Mouse (Mus musculus) intestine, embryonic 15.5 days (tissue): ENCODE measurements around the gene Nup62. TPM values are rescaled to one million over a fixed set of nuclear protein-coding genes. Genes with fewer than 3 reads are reported as not detected.

ENCODE experiments used
- ATAC-seq: fragments of 200-750 bp; cut with Nextera tagmentation; 2 replicates; pipeline ENCODE4 v1.8.0; 2017; ENCODE audit warnings: moderate TSS enrichment, moderate library complexity
- H3K27ac ChIP-seq: fragments of 300-500 bp; sonication (generic); 2 replicates; pipeline ENCODE4 v1.5.1; 2015; ENCODE audit warnings: mild to moderate bottlenecking, inconsistent platforms
- H3K27me3 ChIP-seq: fragments of 300-500 bp; sonication (generic); replicated peaks from 2 replicates; pipeline ENCODE4 v1.6.1; 2015; ENCODE audit warnings: inconsistent platforms
- H3K36me3 ChIP-seq: fragments of 300-500 bp; sonication (generic); 2 replicates; pipeline ENCODE4 v1.6.1; 2015; ENCODE audit warnings: inconsistent platforms
- H3K4me1 ChIP-seq: fragments of 300-500 bp; sonication (generic); replicated peaks from 2 replicates; pipeline ENCODE4 v1.6.1; 2015; ENCODE audit warnings: inconsistent platforms
- H3K4me2 ChIP-seq: fragments of 300-500 bp; sonication (generic); replicated peaks from 2 replicates; pipeline ENCODE4 v1.6.1; 2015; ENCODE audit warnings: mild to moderate bottlenecking, inconsistent platforms
- H3K4me3 ChIP-seq: fragments of 300-500 bp; sonication (generic); replicated peaks from 2 replicates; pipeline ENCODE4 v1.5.1; 2015; ENCODE audit warnings: inconsistent platforms
- H3K9ac ChIP-seq: fragments of 300-500 bp; sonication (generic); 2 replicates; pipeline ENCODE4 v1.6.1; 2015; ENCODE audit warnings: inconsistent platforms
- H3K9me3 ChIP-seq: fragments of 300-500 bp; sonication (generic); 2 replicates; pipeline ENCODE4 v1.6.1; 2016; ENCODE audit warnings: inconsistent platforms
- WGBS: fragments of 180-500 bp; shearing (Covaris S2); methylation state at CpG from one replicate; pipeline ENCODE4 v1.1.7; 2015; 5-methylcytosine and 5-hydroxymethylcytosine counted together
- polyA plus RNA-seq: library from polyadenylated mRNA; unstranded; fragments of >200 nt; fragmentation: Nextera tagmentation; extraction: Ambion mirVana; gene quantifications from 2 replicates; pipeline ENCODE4 v1.2.1, GENCODE M21; 2015

Nup62 gene
- polyA plus RNA-seq, 1 experiment from 2014 or later, result 89.2 TPM

DNA sequence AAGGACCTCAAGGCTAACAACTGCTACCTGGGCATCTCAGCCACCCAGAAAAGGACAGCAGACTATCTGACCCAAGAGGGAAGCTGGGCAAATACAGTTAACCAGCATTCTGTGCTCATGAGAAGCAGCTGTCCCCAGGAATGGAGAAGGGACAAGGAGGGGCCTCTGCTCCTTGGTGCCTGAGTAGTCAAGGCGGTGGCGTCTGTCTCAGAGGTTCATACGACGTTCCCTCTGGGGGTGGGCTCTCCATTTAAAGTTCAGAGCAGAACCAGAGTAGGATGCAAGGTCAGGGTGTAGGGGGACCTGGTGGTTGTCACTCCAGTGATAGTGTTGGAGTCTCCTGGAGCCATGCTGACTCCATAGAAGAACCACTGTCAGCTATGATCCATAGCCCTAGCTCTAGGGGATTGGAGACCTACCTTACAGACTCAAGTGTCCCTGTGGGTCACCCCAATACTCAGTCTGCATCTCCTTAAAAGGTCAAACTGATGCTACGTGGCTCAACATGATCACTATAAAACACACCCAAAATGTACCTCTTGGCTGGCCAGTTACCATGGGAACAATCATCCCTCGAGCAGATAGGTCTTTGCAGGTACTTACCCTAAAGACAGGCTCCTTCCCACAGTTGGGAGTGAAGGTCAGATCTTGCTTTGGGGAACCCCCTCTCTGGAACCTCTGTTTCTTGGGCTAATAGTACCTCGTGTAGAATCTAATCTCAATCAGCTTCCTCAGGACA is 4.9 kb upstream of the Nup62 start:
- H3K9me3 ChIP-seq, result no peaks in the 10 kb centered on the region
- no peaks in the 10 kb centered on the region for H3K27me3 ChIP-seq
- no peak overlapping the region for H3K9ac ChIP-seq
- H3K4me3 ChIP-seq, result no peak overlapping the region
- WGBS, result 82% methylated on average over 7 of the region's 7 CpGs
- H3K27ac ChIP-seq, result no peak overlapping the region
- ATAC-seq, result no peak
- H3K4me2 ChIP-seq, result no peak overlapping the region
- peaks cover 6% of the 10 kb centered on the region for H3K4me1 ChIP-seq
- H3K36me3 ChIP-seq, result 0 out of 2 replicates have a peak, but pooled peaks cover 7% of the 10 kb centered on the region

GRCm38 (mm10) chr7:44812651-44813325 is 3.1 kb upstream of the Nup62 start:
- Histone ChIP-seq H3K9ac (no peak overlapping the region), H3K27me3 (no peaks in the 10 kb centered on the region), H3K36me3 (0 out of 2 replicates have a peak, but pooled peaks cover 7% of the 10 kb centered on the region), H3K27ac (no peak overlapping the region), H3K4me2 (no peak overlapping the region), H3K4me1 (peaks cover 12% of the 10 kb centered on the region), H3K9me3 (no peaks in the 10 kb centered on the region), H3K4me3 (no peak overlapping the region)
- no peak for ATAC-seq
- 90% methylated on average over 20 of the region's 20 CpGs for whole genome bisulfite sequencing

DNA sequence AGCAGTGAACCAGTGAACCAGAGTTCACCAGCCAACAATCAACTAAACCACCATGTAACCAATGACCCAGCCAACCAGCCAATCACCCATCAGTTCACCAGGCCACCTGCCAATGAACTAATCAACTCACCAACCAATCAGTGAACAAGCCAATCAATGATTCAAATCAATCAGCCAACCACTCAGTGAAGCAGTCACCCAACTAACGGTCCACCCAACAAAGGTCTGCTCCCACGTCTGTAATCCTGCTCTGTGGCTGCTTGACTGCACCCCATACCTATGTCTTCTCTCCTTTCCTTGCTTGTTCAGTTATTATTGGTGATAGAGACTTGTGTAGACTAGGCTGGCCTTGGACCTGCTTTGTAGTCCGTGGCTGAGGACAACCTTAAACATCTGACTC is 1.9 kb upstream of the Nup62 start:
- no peak for ATAC-seq
- Histone ChIP-seq H3K9ac (no peak overlapping the region), H3K9me3 (no peaks in the 10 kb centered on the region), H3K4me1 (peaks cover 22% of the 10 kb centered on the region), H3K36me3 (0 out of 2 replicates have a peak, but pooled peaks cover 7% of the 10 kb centered on the region), H3K4me3 (no peak overlapping the region), H3K4me2 (no peak overlapping the region), H3K27ac (no peak overlapping the region), H3K27me3 (no peaks in the 10 kb centered on the region)
- 94% methylated on average over 3 of the region's 3 CpGs for WGBS

GRCm38 (mm10) chr7:44814423-44814822 is 1.5 kb upstream of the Nup62 start:
- H3K4me2 ChIP-seq, result peak overlapping the region; percentile 64; the same call in 1 of the 2 replicates
- 73% methylated on average over 4 of the region's 4 CpGs for WGBS
- H3K4me1 ChIP-seq, result peaks cover 26% of the 10 kb centered on the region
- no peak for ATAC-seq
- H3K36me3 ChIP-seq, result 0 out of 2 replicates have a peak, but pooled peaks cover 7% of the 10 kb centered on the region
- no peaks in the 10 kb centered on the region for H3K9me3 ChIP-seq
- H3K4me3 ChIP-seq, result peak overlapping the region; percentile 71; the same call in 1 of the 2 replicates
- no peak overlapping the region for H3K9ac ChIP-seq
- no peaks in the 10 kb centered on the region for H3K27me3 ChIP-seq
- no peak overlapping the region for H3K27ac ChIP-seq

GRCm38 (mm10) chr7:44814952-44815553 is 835 bp upstream of the Nup62 start:
- H3K27ac ChIP-seq, result peak overlapping the region; percentile 96

GRCm38 (mm10) chr7:44816470-44817021 is 658 bp downstream of the Nup62 start, which contains the start of gene Atf5:
Gene Atf5 (minus strand): TSS chr7:44816658.
- Histone ChIP-seq H3K27me3 (no peaks in the 10 kb centered on the region), H3K9me3 (no peaks in the 10 kb centered on the region), H3K4me3 (peak within 1 kb of the TSS; percentile 71), H3K9ac (peak within 1 kb of the TSS; percentile 86), H3K4me2 (peak within 1 kb of the TSS; percentile 64), H3K27ac (peak within 1 kb of the TSS; percentile 96), H3K4me1 (peaks cover 37% of the 10 kb centered on the region), H3K36me3 (0 out of 2 replicates have a peak, but pooled peaks cover 1% of the 10 kb centered on the region)
- ATAC-seq, result peak; percentile 60
- under 1% methylated on average over 57 of the region's 57 CpGs for WGBS

More at GRCm38 (mm10) chr7:44814952-44815553, 835 bp upstream of the Nup62 start:
- Histone ChIP-seq H3K9ac (peak overlapping the region; percentile 9), H3K4me2 (peak overlapping the region; percentile 64), H3K27me3 (no peaks in the 10 kb centered on the region), H3K36me3 (0 out of 2 replicates have a peak, but pooled peaks cover 7% of the 10 kb centered on the region), H3K9me3 (no peaks in the 10 kb centered on the region), H3K4me3 (peak overlapping the region; percentile 71), H3K4me1 (peaks cover 30% of the 10 kb centered on the region)
- no peak for ATAC-seq
- WGBS, result 28% methylated on average over 14 of the region's 14 CpGs

DNA sequence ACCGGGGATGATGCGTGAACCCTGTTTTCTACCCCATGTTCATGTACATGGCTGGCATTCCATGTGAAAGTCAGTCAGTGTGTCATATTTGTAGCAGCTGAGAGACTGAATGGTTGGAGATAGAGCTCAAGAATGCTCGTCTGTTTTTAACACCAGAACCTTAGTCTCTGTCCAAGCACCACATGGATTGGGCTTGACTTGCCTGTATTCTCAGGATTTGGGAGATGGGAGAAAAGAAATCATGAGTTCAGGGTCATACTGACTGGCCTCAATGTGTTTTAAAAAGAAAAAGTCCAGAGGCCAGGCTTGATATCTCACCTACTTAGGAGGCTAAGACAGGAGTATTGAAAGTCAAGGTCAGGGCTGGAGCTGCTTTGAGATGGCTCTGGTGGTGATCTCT is 1.6 kb downstream of the Nup62 start:
- Histone ChIP-seq H3K27ac (peak overlapping the region; percentile 96), H3K36me3 (no peaks in the 10 kb centered on the region), H3K9ac (peak overlapping the region; percentile 86), H3K4me2 (peak overlapping the region; percentile 64), H3K4me3 (peak overlapping the region; percentile 71), H3K9me3 (no peaks in the 10 kb centered on the region), H3K27me3 (no peaks in the 10 kb centered on the region), H3K4me1 (peaks cover 40% of the 10 kb centered on the region)
- 17% methylated on average over 3 of the region's 3 CpGs for WGBS
- ATAC-seq, result no peak

DNA sequence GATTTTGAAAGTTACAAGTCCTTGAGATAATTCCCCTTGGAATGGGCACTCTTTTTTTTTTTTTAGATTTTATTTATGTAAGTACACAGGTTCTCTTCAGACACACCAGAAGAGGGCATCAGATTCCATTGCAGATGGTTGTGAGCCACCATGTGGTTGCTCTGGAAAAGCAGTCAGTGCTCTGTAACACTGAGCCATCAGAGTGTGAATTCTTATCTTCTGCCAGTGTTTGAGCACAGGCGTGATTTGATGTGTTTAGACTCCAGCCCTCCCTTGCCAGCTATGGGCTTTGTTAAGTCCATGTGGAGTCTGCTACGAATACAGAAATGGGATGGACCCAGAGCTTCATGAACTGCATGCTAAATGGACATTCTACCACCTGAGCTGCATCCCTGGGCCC is 2.3 kb downstream of the Nup62 start:
- ATAC-seq, result no peak
- WGBS, result 16% methylated on average over 2 of the region's 2 CpGs
- H3K27ac ChIP-seq, result peak overlapping the region; percentile 96

GRCm38 (mm10) chr7:44818751-44819235 is 2.9 kb downstream of the Nup62 start:
- Histone ChIP-seq H3K4me2 (peak overlapping the region; percentile 64), H3K36me3 (no peaks in the 10 kb centered on the region), H3K4me3 (peak overlapping the region; percentile 71), H3K4me1 (peaks cover 44% of the 10 kb centered on the region), H3K27ac (0 out of 2 replicates have a peak overlapping the region, but pooled peaks have one; percentile 96), H3K9ac (peak overlapping the region; percentile 42), H3K9me3 (no peaks in the 10 kb centered on the region), H3K27me3 (no peaks in the 10 kb centered on the region)
- ATAC-seq, result no peak
- 34% methylated on average over 6 of the region's 6 CpGs for WGBS

More for the DNA sequence above, 2.3 kb downstream of the Nup62 start:
- Histone ChIP-seq H3K36me3 (no peaks in the 10 kb centered on the region), H3K9ac (peak overlapping the region; percentile 42; the same call in 1 of the 2 replicates), H3K9me3 (no peaks in the 10 kb centered on the region), H3K4me3 (peak overlapping the region; percentile 71), H3K27me3 (no peaks in the 10 kb centered on the region), H3K4me1 (peaks cover 43% of the 10 kb centered on the region), H3K4me2 (peak overlapping the region; percentile 64)

GRCm38 (mm10) chr7:44819391-44819790 is 3.5 kb downstream of the Nup62 start:
- 80% methylated on average over 2 of the region's 2 CpGs for WGBS
- no peak for ATAC-seq
- H3K9ac ChIP-seq, result no peak overlapping the region
- H3K36me3 ChIP-seq, result no peaks in the 10 kb centered on the region
- H3K4me2 ChIP-seq, result peak overlapping the region; percentile 64
- H3K9me3 ChIP-seq, result no peaks in the 10 kb centered on the region
- H3K4me1 ChIP-seq, result peaks cover 44% of the 10 kb centered on the region
- H3K27ac ChIP-seq, result 0 out of 2 replicates have a peak overlapping the region, but pooled peaks have one; percentile 1
- H3K4me3 ChIP-seq, result peak overlapping the region; percentile 71; the same call in 1 of the 2 replicates
- no peaks in the 10 kb centered on the region for H3K27me3 ChIP-seq

DNA sequence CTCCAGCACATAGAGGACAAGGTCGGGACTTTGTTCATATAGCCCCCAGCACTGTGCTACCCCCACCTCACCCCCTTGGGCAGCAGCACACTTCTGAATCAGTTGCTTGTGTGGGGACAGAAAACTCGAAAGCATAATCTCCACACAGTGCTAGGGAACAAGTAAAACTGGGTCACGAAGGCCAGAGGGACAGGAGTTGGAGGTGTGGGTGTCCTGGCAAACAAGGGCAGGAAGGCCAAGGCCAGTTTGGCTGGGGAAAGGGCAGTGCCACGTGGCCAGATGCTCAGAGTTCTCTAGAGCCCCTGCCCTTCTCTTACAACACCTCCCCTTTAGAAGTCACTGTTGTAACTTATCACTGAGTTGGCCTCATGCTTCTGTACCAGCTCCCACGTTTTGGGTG is 4.0 kb downstream of the Nup62 start:
- Histone ChIP-seq H3K9ac (no peak overlapping the region), H3K4me2 (peak overlapping the region; percentile 64; the same call in 1 of the 2 replicates), H3K27ac (0 out of 2 replicates have a peak overlapping the region, but pooled peaks have one; percentile 1), H3K9me3 (no peaks in the 10 kb centered on the region), H3K36me3 (no peaks in the 10 kb centered on the region), H3K4me3 (no peak overlapping the region), H3K4me1 (peaks cover 42% of the 10 kb centered on the region), H3K27me3 (no peaks in the 10 kb centered on the region)
- WGBS, result 52% methylated on average over 5 of the region's 5 CpGs
- ATAC-seq, result no peak
